Mouse (Mus musculus) layer of hippocampus, postnatal 25 days (tissue): ENCODE data around the gene Angptl7. TPM values are rescaled to one million over a fixed set of nuclear protein-coding genes. Genes with fewer than 3 reads are reported as not detected.

Source experiments
- DNase-seq, 2 experiments: peaks; one replicate each; pipeline ENCODE4 v3.0.0; 2022; ENCODE audit warnings: mixed read lengths in 2 of 2, low spot score in 1 of 2; ENCODE audit errors: extremely low spot score in 1 of 2
- total RNA-seq, 2 experiments: library from RNA; stranded (reverse); gene quantifications; 2 replicates each; pipeline ENCODE4 v1.2.3; 2021

Angptl7 gene
- total RNA-seq, 2 experiments from 2014 or later = 0.27 to 0.45 TPM

- peak in 1 of 2 experiments; percentile 54 for DNase-seq
Measured at GRCm38 (mm10) chr4:148495874-148496689, 4.2 kb downstream of the Angptl7 start.

DNA sequence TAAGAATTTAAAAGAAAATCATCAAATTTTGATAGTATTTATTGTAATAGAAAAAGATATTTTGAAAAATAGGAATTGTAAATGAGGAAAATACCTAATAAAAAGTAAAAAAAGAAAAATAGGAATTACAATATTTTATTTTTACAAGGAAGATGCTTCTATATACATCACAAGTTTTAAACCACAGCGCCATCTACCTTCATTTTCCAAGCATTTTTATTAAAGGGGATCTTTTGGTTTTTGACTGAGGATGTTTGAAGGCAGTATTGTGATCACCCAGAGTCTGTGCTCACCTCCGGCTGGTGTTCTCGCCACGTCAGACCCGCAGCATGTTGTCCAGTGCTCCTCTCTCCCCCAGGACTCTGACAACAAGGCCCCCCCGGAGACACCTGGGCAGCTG, 5.1 kb downstream of the Angptl7 start:
- DNase-seq = no peak

DNA sequence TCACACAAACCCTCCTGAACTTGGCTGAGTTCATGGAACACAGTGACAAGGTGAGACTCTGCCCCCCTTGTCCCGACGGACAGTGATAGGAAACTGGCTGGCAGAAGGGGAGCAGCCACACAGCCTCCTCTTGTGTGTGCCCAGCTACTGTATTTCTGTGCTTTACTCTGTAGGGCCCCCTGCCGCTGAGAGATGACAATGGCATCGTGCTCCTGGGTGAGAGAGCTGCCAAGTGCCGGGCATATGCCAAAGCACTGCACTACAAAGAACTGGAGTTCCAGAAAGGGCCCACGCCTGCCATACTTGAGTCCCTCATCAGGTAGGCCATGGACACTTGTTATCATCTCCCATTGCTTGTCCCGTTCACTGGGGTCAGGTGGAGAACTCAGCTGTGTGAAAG, 8.8 kb downstream of the Angptl7 start:
- DNase-seq = peak in 1 of 2 experiments; percentile 48

DNA sequence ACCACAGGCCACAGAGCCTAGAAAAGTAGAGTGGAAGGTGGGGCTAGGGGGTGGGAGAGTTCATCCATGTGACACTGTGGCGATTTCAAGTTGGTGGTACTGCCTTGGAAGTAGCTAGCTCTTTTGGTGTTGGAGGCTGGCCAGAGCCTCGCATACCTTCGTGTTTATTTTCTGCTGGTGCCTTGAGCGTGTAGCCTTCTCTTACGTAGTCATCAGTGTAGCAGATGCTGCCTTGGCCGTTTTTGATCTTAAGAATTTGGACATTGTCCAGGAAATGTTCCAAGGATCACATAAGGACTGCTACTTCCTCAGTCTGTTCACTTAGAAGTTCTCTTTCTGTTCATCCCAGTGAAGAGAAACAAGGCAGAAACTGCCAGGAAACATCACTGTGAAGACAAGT, 9.8 kb downstream of the Angptl7 start:
- DNase-seq = no peak

DNA sequence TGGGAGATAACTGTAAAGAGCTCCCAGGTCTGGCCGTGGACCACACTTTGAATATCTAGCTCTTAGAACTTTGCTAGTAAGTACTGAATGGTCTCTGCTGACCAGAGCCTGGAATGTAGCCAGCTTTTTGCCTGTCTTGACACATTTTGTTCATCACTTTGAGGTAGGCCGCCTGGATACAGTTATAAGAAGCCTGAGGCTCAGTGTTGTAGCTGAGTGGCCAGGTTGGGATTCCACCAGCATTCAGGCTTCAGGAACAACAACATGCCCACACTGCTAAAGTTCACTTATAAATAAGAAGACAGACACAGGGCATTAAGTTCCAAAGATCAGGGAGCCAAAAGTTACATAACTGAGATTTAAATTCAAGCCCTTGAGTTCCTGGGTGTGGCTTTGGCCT, 12.4 kb downstream of the Angptl7 start:
- no peak for DNase-seq

DNA sequence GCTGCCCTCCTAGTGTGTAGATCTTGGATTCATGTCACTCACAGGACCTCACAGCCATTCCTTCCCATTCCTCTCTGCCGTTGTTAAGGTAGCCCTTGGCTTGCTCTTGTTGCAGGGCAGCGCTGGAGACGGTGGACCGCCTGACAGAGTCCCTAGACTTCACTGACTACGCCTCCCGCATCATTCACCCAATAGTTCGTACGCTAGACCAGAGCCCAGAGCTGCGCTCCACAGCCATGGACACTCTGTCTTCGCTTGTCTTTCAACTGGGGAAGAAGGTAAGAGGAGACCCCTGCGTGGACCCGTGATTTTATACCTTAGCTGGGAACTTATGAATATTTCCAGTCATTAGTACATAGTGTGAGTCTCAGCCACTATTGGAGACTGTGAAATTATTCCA, 15.7 kb downstream of the Angptl7 start:
- DNase-seq = no peak

GRCm38 (mm10) chr4:148481557-148482168, 18.6 kb downstream of the Angptl7 start:
- no peak for DNase-seq

DNA sequence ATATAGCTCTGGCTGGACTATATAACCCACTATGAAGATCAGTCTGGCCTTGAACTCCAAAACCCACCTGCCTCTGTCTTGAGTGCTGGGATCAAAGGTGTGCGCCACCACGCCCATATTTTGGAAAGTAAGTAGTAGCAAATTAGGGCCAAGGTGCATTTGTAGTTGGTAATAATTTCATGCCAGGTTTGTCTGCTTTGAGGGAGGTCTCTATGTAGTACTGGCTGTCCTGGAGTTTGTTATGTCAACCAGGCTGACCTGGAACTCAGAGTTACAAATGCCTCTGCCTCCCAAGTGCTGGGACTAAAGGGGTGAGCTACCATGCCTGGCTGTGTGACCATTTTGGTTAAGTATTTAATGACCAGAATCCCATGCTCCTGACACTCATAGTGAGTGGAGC, 20.0 kb downstream of the Angptl7 start:
- DNase-seq = no peak

GRCm38 (mm10) chr4:148473496-148473895, 26.8 kb downstream of the Angptl7 start:
- no peak for DNase-seq

- no peak for DNase-seq
Measured at GRCm38 (mm10) chr4:148472436-148473174, 27.7 kb downstream of the Angptl7 start.

- DNase-seq = no peak
Measured at GRCm38 (mm10) chr4:148471363-148471806, 28.9 kb downstream of the Angptl7 start.

- DNase-seq = no peak
Measured at GRCm38 (mm10) chr4:148469487-148470252, 30.6 kb downstream of the Angptl7 start.

- no peak for DNase-seq
Measured at GRCm38 (mm10) chr4:148468396-148468795, 31.9 kb downstream of the Angptl7 start.

- DNase-seq = no peak
Measured at GRCm38 (mm10) chr4:148466511-148467079, 33.7 kb downstream of the Angptl7 start.

- no peak for DNase-seq
Measured at GRCm38 (mm10) chr4:148464869-148465268, 35.4 kb downstream of the Angptl7 start.

DNA sequence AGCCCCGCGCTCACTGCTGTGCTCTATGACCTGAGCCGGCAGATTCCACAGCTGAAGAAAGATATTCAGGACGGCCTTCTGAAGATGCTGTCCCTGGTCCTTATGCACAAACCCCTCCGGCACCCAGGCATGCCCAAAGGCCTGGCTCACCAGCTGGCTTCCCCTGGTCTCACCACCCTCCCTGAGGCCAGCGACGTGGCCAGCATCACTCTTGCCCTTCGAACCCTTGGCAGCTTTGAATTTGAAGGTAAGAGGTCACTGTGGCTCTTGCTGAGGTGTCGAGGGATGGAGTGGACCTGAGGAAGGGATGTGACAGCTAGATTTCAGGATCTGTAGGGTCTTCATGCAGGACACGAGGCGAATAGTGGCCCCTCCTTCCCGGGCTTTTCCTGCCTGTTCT, 36.0 kb downstream of the Angptl7 start:
- no peak for DNase-seq

GRCm38 (mm10) chr4:148463208-148463960, 36.9 kb downstream of the Angptl7 start:
- DNase-seq = peak in 1 of 2 experiments; percentile 23

DNA sequence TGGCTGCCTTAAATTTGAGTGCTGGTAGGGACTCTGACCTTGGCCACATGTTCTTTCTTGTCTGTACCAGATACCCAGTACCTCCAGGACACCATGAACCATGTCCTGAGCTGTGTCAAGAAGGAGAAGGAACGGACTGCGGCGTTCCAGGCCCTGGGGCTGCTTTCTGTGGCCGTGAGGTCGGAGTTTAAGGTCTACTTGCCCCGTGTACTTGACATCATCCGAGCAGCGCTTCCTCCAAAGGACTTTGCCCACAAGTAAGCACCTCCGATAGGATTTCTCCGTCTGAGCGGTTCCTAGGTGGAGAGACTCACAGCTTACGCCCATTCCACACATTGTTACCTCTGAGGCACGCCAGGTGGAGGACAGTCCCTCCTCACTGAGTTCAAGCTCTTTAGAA, 37.5 kb downstream of the Angptl7 start:
- DNase-seq = no peak

DNA sequence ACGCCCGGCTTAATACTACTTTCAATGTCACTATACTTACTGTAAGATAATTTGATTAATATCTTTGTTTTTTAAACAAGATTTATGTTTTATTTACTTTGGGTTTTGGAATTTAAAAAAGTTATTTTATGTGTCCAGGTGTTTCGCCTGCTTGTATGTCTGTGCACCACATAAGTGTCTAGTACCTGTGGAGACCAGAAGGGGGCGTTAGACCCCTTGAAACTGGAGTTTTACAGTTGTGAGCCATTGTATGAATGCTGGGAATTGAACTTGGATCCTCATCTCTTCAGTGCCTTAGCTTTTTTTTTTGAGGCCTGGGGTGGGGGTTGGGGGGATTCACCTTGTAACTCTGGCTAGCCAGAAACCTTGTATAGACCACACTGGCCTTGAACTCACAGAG, 38.5 kb downstream of the Angptl7 start:
- no peak for DNase-seq
